Mouse (Mus musculus) liver, embryonic 15.5 days (tissue): Measurements from ENCODE around the gene Bicdl1. TPM values are rescaled to one million over a fixed set of nuclear protein-coding genes. Genes with fewer than 3 reads are reported as not detected.

ENCODE experiments used
- ATAC-seq: fragments of 200-750 bp; cut with Nextera tagmentation; 2 replicates; pipeline ENCODE4 v1.8.0; 2017; ENCODE audit warnings: moderate number of reproducible peaks, mild to moderate bottlenecking, moderate library complexity; ENCODE audit not compliant: insufficient read depth
- H3K27ac ChIP-seq: fragments of 300-500 bp; sonication (generic); replicated peaks from 2 replicates; pipeline ENCODE4 v1.5.1; 2015; ENCODE audit warnings: mild to moderate bottlenecking, inconsistent platforms
- H3K27me3 ChIP-seq: fragments of 300-500 bp; sonication (generic); 2 replicates; pipeline ENCODE4 v1.6.1; 2015; ENCODE audit warnings: mild to moderate bottlenecking, inconsistent platforms
- H3K36me3 ChIP-seq: fragments of 300-500 bp; sonication (generic); replicated peaks from 2 replicates; pipeline ENCODE4 v1.6.1; 2015; ENCODE audit warnings: moderate library complexity, mild to moderate bottlenecking, inconsistent platforms
- H3K4me1 ChIP-seq: fragments of 300-500 bp; sonication (generic); replicated peaks from 2 replicates; pipeline ENCODE4 v1.6.1; 2015; ENCODE audit warnings: inconsistent platforms
- H3K4me2 ChIP-seq: fragments of 300-500 bp; sonication (generic); 2 replicates; pipeline ENCODE4 v1.6.1; 2015; ENCODE audit warnings: moderate library complexity, mild to moderate bottlenecking, inconsistent platforms
- H3K4me3 ChIP-seq: fragments of 300-500 bp; sonication (generic); replicated peaks from 2 replicates; pipeline ENCODE4 v1.5.1; 2015; ENCODE audit warnings: mild to moderate bottlenecking, inconsistent platforms
- H3K9ac ChIP-seq: fragments of 300-500 bp; sonication (generic); 2 replicates; pipeline ENCODE4 v1.6.1; 2015; ENCODE audit warnings: moderate library complexity, mild to moderate bottlenecking, inconsistent platforms
- H3K9me3 ChIP-seq: fragments of 300-500 bp; sonication (generic); replicated peaks from 2 replicates; pipeline ENCODE4 v1.6.1; 2016; ENCODE audit warnings: inconsistent platforms
- WGBS: fragments of 180-500 bp; shearing (Covaris S2); methylation state at CpG from one replicate; pipeline ENCODE4 v1.1.7; 2015; ENCODE audit warnings: mixed read lengths; ENCODE audit not compliant: insufficient replicate concordance; 5-methylcytosine and 5-hydroxymethylcytosine counted together
- polyA plus RNA-seq: library from polyadenylated mRNA; unstranded; fragments of >200 nt; fragmentation: Nextera tagmentation; extraction: Ambion mirVana; gene quantifications from 2 replicates; pipeline ENCODE4 v1.2.1, GENCODE M21; 2015

The Bicdl1 gene
- polyA plus RNA-seq, 1 experiment from 2014 or later = 2.1 TPM

GRCm38 (mm10) chr5:115726019-115726418 lies 5.4 kb downstream of the Bicdl1 start:
- H3K27me3 ChIP-seq = peaks cover 20% of the 10 kb centered on the region
- peaks cover 4% of the 10 kb centered on the region for H3K4me1 ChIP-seq
- no peaks in the 10 kb centered on the region for H3K36me3 ChIP-seq
- H3K4me2 ChIP-seq = no peak overlapping the region
- H3K4me3 ChIP-seq = no peak overlapping the region
- no peak for ATAC-seq
- WGBS = 55% methylated on average over 16 of the region's 16 CpGs
- H3K9ac ChIP-seq = no peak overlapping the region
- no peak overlapping the region for H3K27ac ChIP-seq
- H3K9me3 ChIP-seq = no peaks in the 10 kb centered on the region

GRCm38 (mm10) chr5:115724422-115724821 lies 7.0 kb downstream of the Bicdl1 start:
- no peaks in the 10 kb centered on the region for H3K36me3 ChIP-seq
- H3K9me3 ChIP-seq = no peaks in the 10 kb centered on the region
- 69% methylated on average over 10 of the region's 10 CpGs for WGBS
- H3K4me2 ChIP-seq = no peak overlapping the region
- no peak overlapping the region for H3K27ac ChIP-seq
- H3K4me1 ChIP-seq = no peaks in the 10 kb centered on the region
- H3K9ac ChIP-seq = no peak overlapping the region
- no peak overlapping the region for H3K4me3 ChIP-seq
- H3K27me3 ChIP-seq = peaks cover 4% of the 10 kb centered on the region
- ATAC-seq = no peak

GRCm38 (mm10) chr5:115722188-115722959 lies 9.0 kb downstream of the Bicdl1 start:
- Histone ChIP-seq H3K9ac (no peak overlapping the region), H3K4me1 (no peaks in the 10 kb centered on the region), H3K4me2 (no peak overlapping the region), H3K36me3 (no peaks in the 10 kb centered on the region), H3K27ac (no peak overlapping the region), H3K27me3 (no peaks in the 10 kb centered on the region; the same call in 1 of the 2 replicates), H3K4me3 (no peak overlapping the region), H3K9me3 (no peaks in the 10 kb centered on the region)
- ATAC-seq = no peak
- WGBS = 41% methylated on average over 21 of the region's 21 CpGs

- H3K27me3 ChIP-seq = no peaks in the 10 kb centered on the region; the same call in 1 of the 2 replicates
- 28% methylated on average over 3 of the region's 3 CpGs for WGBS
- no peak overlapping the region for H3K4me3 ChIP-seq
- ATAC-seq = no peak
- no peaks in the 10 kb centered on the region for H3K4me1 ChIP-seq
- H3K9ac ChIP-seq = no peak overlapping the region
- no peaks in the 10 kb centered on the region for H3K9me3 ChIP-seq
- no peaks in the 10 kb centered on the region for H3K36me3 ChIP-seq
- no peak overlapping the region for H3K4me2 ChIP-seq
- H3K27ac ChIP-seq = no peak overlapping the region
Observed at GRCm38 (mm10) chr5:115720761-115721160, 10.7 kb downstream of the Bicdl1 start.

GRCm38 (mm10) chr5:115717693-115718092 lies 13.7 kb downstream of the Bicdl1 start:
- H3K36me3 ChIP-seq = no peaks in the 10 kb centered on the region
- no peak overlapping the region for H3K4me2 ChIP-seq
- WGBS = 63% methylated on average over 3 of the region's 3 CpGs
- no peaks in the 10 kb centered on the region; the same call in 1 of the 2 replicates for H3K27me3 ChIP-seq
- no peak overlapping the region for H3K4me3 ChIP-seq
- no peak for ATAC-seq
- H3K9me3 ChIP-seq = no peaks in the 10 kb centered on the region
- no peaks in the 10 kb centered on the region for H3K4me1 ChIP-seq
- H3K27ac ChIP-seq = no peak overlapping the region
- H3K9ac ChIP-seq = no peak overlapping the region

- no peak overlapping the region for H3K4me3 ChIP-seq
Observed at GRCm38 (mm10) chr5:115717106-115717505, 14.3 kb downstream of the Bicdl1 start.

GRCm38 (mm10) chr5:115716426-115716825 lies 15.0 kb downstream of the Bicdl1 start:
- no peak overlapping the region for H3K9ac ChIP-seq
- H3K27me3 ChIP-seq = no peaks in the 10 kb centered on the region; the same call in 1 of the 2 replicates
- H3K4me3 ChIP-seq = no peak overlapping the region
- no peaks in the 10 kb centered on the region for H3K9me3 ChIP-seq
- H3K36me3 ChIP-seq = no peaks in the 10 kb centered on the region
- H3K27ac ChIP-seq = no peak overlapping the region
- no peaks in the 10 kb centered on the region for H3K4me1 ChIP-seq
- no peak overlapping the region for H3K4me2 ChIP-seq
- no peak for ATAC-seq
- WGBS = 19% methylated on average over 6 of the region's 6 CpGs

More at GRCm38 (mm10) chr5:115717106-115717505, 14.3 kb downstream of the Bicdl1 start:
- H3K9me3 ChIP-seq = no peaks in the 10 kb centered on the region
- H3K27me3 ChIP-seq = no peaks in the 10 kb centered on the region; the same call in 1 of the 2 replicates
- no peaks in the 10 kb centered on the region for H3K36me3 ChIP-seq
- H3K9ac ChIP-seq = no peak overlapping the region
- no peaks in the 10 kb centered on the region for H3K4me1 ChIP-seq
- H3K27ac ChIP-seq = no peak overlapping the region
- ATAC-seq = no peak
- 53% methylated on average over 3 of the region's 3 CpGs for WGBS
- no peak overlapping the region for H3K4me2 ChIP-seq

- Histone ChIP-seq H3K9me3 (no peaks in the 10 kb centered on the region), H3K4me2 (no peak overlapping the region), H3K4me3 (no peak overlapping the region), H3K27me3 (no peaks in the 10 kb centered on the region; the same call in 1 of the 2 replicates), H3K4me1 (no peaks in the 10 kb centered on the region), H3K9ac (no peak overlapping the region), H3K36me3 (no peaks in the 10 kb centered on the region), H3K27ac (no peak overlapping the region)
- ATAC-seq = no peak
- 74% methylated on average over 7 of the region's 7 CpGs for whole genome bisulfite sequencing
Observed at GRCm38 (mm10) chr5:115714761-115715160, 16.7 kb downstream of the Bicdl1 start.

- H3K9ac ChIP-seq = no peak overlapping the region
- no peaks in the 10 kb centered on the region for H3K36me3 ChIP-seq
- H3K4me1 ChIP-seq = no peaks in the 10 kb centered on the region
- no peaks in the 10 kb centered on the region; the same call in 1 of the 2 replicates for H3K27me3 ChIP-seq
- no peak overlapping the region for H3K4me3 ChIP-seq
- ATAC-seq = no peak
- no peak overlapping the region for H3K27ac ChIP-seq
- WGBS = 37% methylated on average over 6 of the region's 6 CpGs
- no peaks in the 10 kb centered on the region for H3K9me3 ChIP-seq
- H3K4me2 ChIP-seq = no peak overlapping the region
Observed at GRCm38 (mm10) chr5:115712487-115712886, 18.9 kb downstream of the Bicdl1 start.

GRCm38 (mm10) chr5:115711636-115712419 lies 19.6 kb downstream of the Bicdl1 start:
- H3K4me2 ChIP-seq = no peak overlapping the region
- H3K4me3 ChIP-seq = no peak overlapping the region
- no peaks in the 10 kb centered on the region; the same call in 1 of the 2 replicates for H3K27me3 ChIP-seq
- ATAC-seq = no peak
- no peaks in the 10 kb centered on the region for H3K36me3 ChIP-seq
- WGBS = 47% methylated on average over 11 of the region's 11 CpGs
- H3K9me3 ChIP-seq = no peaks in the 10 kb centered on the region
- no peaks in the 10 kb centered on the region for H3K4me1 ChIP-seq
- H3K27ac ChIP-seq = no peak overlapping the region
- no peak overlapping the region for H3K9ac ChIP-seq

GRCm38 (mm10) chr5:115710171-115710570 lies 21.2 kb downstream of the Bicdl1 start:
- H3K4me1 ChIP-seq = no peaks in the 10 kb centered on the region
- no peak overlapping the region for H3K4me2 ChIP-seq
- H3K27ac ChIP-seq = no peak overlapping the region
- WGBS = 70% methylated on average over 4 of the region's 4 CpGs
- H3K9ac ChIP-seq = no peak overlapping the region
- no peaks in the 10 kb centered on the region for H3K36me3 ChIP-seq
- H3K4me3 ChIP-seq = no peak overlapping the region
- no peaks in the 10 kb centered on the region; the same call in 1 of the 2 replicates for H3K27me3 ChIP-seq
- ATAC-seq = no peak
- no peaks in the 10 kb centered on the region for H3K9me3 ChIP-seq
